Mouse (Mus musculus): ENCODE results near the gene Fam217b. TPM values are rescaled to one million over a fixed set of nuclear protein-coding genes. Genes with fewer than 3 reads are reported as not detected.

The Fam217b gene
- polyA plus RNA-seq, 1 experiment from 2014 or later, result 1.1 TPM

- peaks cover 21% of the 10 kb centered on the region for H3K4me1 ChIP-seq
- H3K27ac ChIP-seq, result peak overlapping the region; percentile 35; the same call in 1 of the 2 replicates
- no peaks in the 10 kb centered on the region for H3K9me3 ChIP-seq
- H3K4me3 ChIP-seq, result no peak overlapping the region
- peak; percentile 19 for DNase-seq (ENCODE audit: extremely low spot score, low spot score)
- no peaks in the 10 kb centered on the region for H3K27me3 ChIP-seq (ENCODE audit: poor library complexity, severe bottlenecking)
- no peaks in the 10 kb centered on the region for H3K36me3 ChIP-seq (replicated peaks)
- 40% methylated on average over 2 of the region's 3 CpGs for WGBS
Observed at GRCm38 (mm10) chr2:178422186-178422585, 7.9 kb downstream of the Fam217b start.

- 84% methylated on average over 5 of the region's 5 CpGs for WGBS
- Histone ChIP-seq H3K27me3 (ENCODE audit: poor library complexity, severe bottlenecking) (no peaks in the 10 kb centered on the region), H3K4me1 (peaks cover 21% of the 10 kb centered on the region), H3K4me3 (no peak overlapping the region), H3K36me3 (replicated peaks) (no peaks in the 10 kb centered on the region), H3K27ac (no peak overlapping the region), H3K9me3 (no peaks in the 10 kb centered on the region)
- DNase-seq (ENCODE audit: extremely low spot score, low spot score), result no peak
Observed at GRCm38 (mm10) chr2:178423223-178423622, 8.9 kb downstream of the Fam217b start.

GRCm38 (mm10) chr2:178426229-178426628, 11.9 kb downstream of the Fam217b start:
- Histone ChIP-seq H3K4me3 (no peak overlapping the region), H3K27ac (no peak overlapping the region), H3K27me3 (ENCODE audit: poor library complexity, severe bottlenecking) (no peaks in the 10 kb centered on the region), H3K4me1 (peaks cover 11% of the 10 kb centered on the region), H3K9me3 (no peaks in the 10 kb centered on the region), H3K36me3 (replicated peaks) (no peaks in the 10 kb centered on the region)
- peak; percentile 13 for DNase-seq (ENCODE audit: extremely low spot score, low spot score)
- 56% methylated on average over 4 of the region's 4 CpGs for WGBS

- Histone ChIP-seq H3K27ac (no peak overlapping the region), H3K36me3 (replicated peaks) (no peaks in the 10 kb centered on the region), H3K27me3 (ENCODE audit: poor library complexity, severe bottlenecking) (no peaks in the 10 kb centered on the region), H3K4me1 (peaks cover 8% of the 10 kb centered on the region), H3K9me3 (no peaks in the 10 kb centered on the region), H3K4me3 (no peak overlapping the region)
- no peak for DNase-seq (ENCODE audit: extremely low spot score, low spot score)
- 90% methylated on average over 5 of the region's 5 CpGs for WGBS
Observed at GRCm38 (mm10) chr2:178427181-178427580, 12.9 kb downstream of the Fam217b start.

- Histone ChIP-seq H3K4me1 (peaks cover 4% of the 10 kb centered on the region; the same call in 1 of the 2 replicates), H3K27ac (no peak overlapping the region), H3K4me3 (no peak overlapping the region), H3K27me3 (ENCODE audit: poor library complexity, severe bottlenecking) (no peaks in the 10 kb centered on the region), H3K9me3 (no peaks in the 10 kb centered on the region), H3K36me3 (replicated peaks) (no peaks in the 10 kb centered on the region)
- DNase-seq (ENCODE audit: extremely low spot score, low spot score), result no peak
- 77% methylated on average over 9 of the region's 9 CpGs for WGBS
Observed at GRCm38 (mm10) chr2:178428183-178428582, 13.9 kb downstream of the Fam217b start.

- H3K27me3 ChIP-seq (ENCODE audit: poor library complexity, severe bottlenecking), result no peaks in the 10 kb centered on the region
- no peak for DNase-seq (ENCODE audit: extremely low spot score, low spot score)
- no peaks in the 10 kb centered on the region for H3K36me3 ChIP-seq (replicated peaks)
- peaks cover 4% of the 10 kb centered on the region; the same call in 1 of the 2 replicates for H3K4me1 ChIP-seq
- H3K4me3 ChIP-seq, result no peak overlapping the region
- no peaks in the 10 kb centered on the region for H3K9me3 ChIP-seq
- WGBS, result 88% methylated on average over 4 of the region's 4 CpGs
- no peak overlapping the region for H3K27ac ChIP-seq
Observed at GRCm38 (mm10) chr2:178428676-178429075, 14.4 kb downstream of the Fam217b start.

GRCm38 (mm10) chr2:178429426-178429825, 15.1 kb downstream of the Fam217b start:
- Histone ChIP-seq H3K9me3 (no peaks in the 10 kb centered on the region), H3K27ac (no peak overlapping the region), H3K36me3 (replicated peaks) (no peaks in the 10 kb centered on the region), H3K4me3 (no peak overlapping the region), H3K4me1 (peaks cover 4% of the 10 kb centered on the region; the same call in 1 of the 2 replicates), H3K27me3 (ENCODE audit: poor library complexity, severe bottlenecking) (no peaks in the 10 kb centered on the region)
- no peak for DNase-seq (ENCODE audit: extremely low spot score, low spot score)
- WGBS, result 88% methylated on average over 6 of the region's 6 CpGs

- no peak for DNase-seq (ENCODE audit: extremely low spot score, low spot score)
- peaks cover 4% of the 10 kb centered on the region; the same call in 1 of the 2 replicates for H3K4me1 ChIP-seq
- WGBS, result 84% methylated on average over 4 of the region's 4 CpGs
Observed at GRCm38 (mm10) chr2:178430231-178430630, 15.9 kb downstream of the Fam217b start, which contains the start of gene Cdh26. Gene Cdh26, plus strand, starts transcription at chr2:178430531.

GRCm38 (mm10) chr2:178433495-178433894, 19.2 kb downstream of the Fam217b start:
- H3K9me3 ChIP-seq, result no peaks in the 10 kb centered on the region
- H3K4me1 ChIP-seq, result peaks cover 4% of the 10 kb centered on the region; the same call in 1 of the 2 replicates
- H3K27me3 ChIP-seq (ENCODE audit: poor library complexity, severe bottlenecking), result no peaks in the 10 kb centered on the region
- H3K36me3 ChIP-seq (replicated peaks), result no peaks in the 10 kb centered on the region
- 72% methylated on average over 2 of the region's 2 CpGs for WGBS
- no peak for DNase-seq (ENCODE audit: extremely low spot score, low spot score)
- no peak overlapping the region for H3K4me3 ChIP-seq
- no peak overlapping the region for H3K27ac ChIP-seq

More at GRCm38 (mm10) chr2:178430231-178430630, 15.9 kb downstream of the Fam217b start, which contains the start of gene Cdh26:
- H3K4me3 ChIP-seq, result no peak within 1 kb of the TSS
- no peaks in the 10 kb centered on the region for H3K27me3 ChIP-seq (ENCODE audit: poor library complexity, severe bottlenecking)
- no peaks in the 10 kb centered on the region for H3K9me3 ChIP-seq
- no peaks in the 10 kb centered on the region for H3K36me3 ChIP-seq (replicated peaks)
- H3K27ac ChIP-seq, result no peak within 1 kb of the TSS

- Histone ChIP-seq H3K27ac (no peak overlapping the region), H3K4me3 (no peak overlapping the region), H3K36me3 (replicated peaks) (no peaks in the 10 kb centered on the region), H3K9me3 (no peaks in the 10 kb centered on the region), H3K27me3 (ENCODE audit: poor library complexity, severe bottlenecking) (no peaks in the 10 kb centered on the region), H3K4me1 (peaks cover 4% of the 10 kb centered on the region; the same call in 1 of the 2 replicates)
- no peak for DNase-seq (ENCODE audit: extremely low spot score, low spot score)
- WGBS, result 86% methylated on average over 2 of the region's 2 CpGs
Observed at GRCm38 (mm10) chr2:178433903-178434302, 19.6 kb downstream of the Fam217b start.

GRCm38 (mm10) chr2:178437311-178437710, 23.0 kb downstream of the Fam217b start:
- Histone ChIP-seq H3K36me3 (replicated peaks) (no peaks in the 10 kb centered on the region), H3K4me1 (no peaks in the 10 kb centered on the region), H3K9me3 (no peaks in the 10 kb centered on the region), H3K27me3 (ENCODE audit: poor library complexity, severe bottlenecking) (no peaks in the 10 kb centered on the region), H3K27ac (no peak overlapping the region), H3K4me3 (no peak overlapping the region)
- DNase-seq (ENCODE audit: extremely low spot score, low spot score), result no peak
- 77% methylated on average over 9 of the region's 9 CpGs for WGBS

- H3K4me3 ChIP-seq, result no peak overlapping the region
- H3K4me1 ChIP-seq, result peaks cover 12% of the 10 kb centered on the region
Observed at GRCm38 (mm10) chr2:178449386-178449785, 35.1 kb downstream of the Fam217b start.

GRCm38 (mm10) chr2:178450236-178450635, 35.9 kb downstream of the Fam217b start:
- H3K27me3 ChIP-seq (ENCODE audit: poor library complexity, severe bottlenecking), result no peaks in the 10 kb centered on the region
- no peaks in the 10 kb centered on the region for H3K36me3 ChIP-seq (replicated peaks)
- peaks cover 19% of the 10 kb centered on the region for H3K4me1 ChIP-seq
- no peak for DNase-seq (ENCODE audit: extremely low spot score, low spot score)
- WGBS, result 20% methylated on average over 2 of the region's 2 CpGs
- no peaks in the 10 kb centered on the region for H3K9me3 ChIP-seq
- no peak overlapping the region for H3K4me3 ChIP-seq
- H3K27ac ChIP-seq, result no peak overlapping the region

More at GRCm38 (mm10) chr2:178449386-178449785, 35.1 kb downstream of the Fam217b start:
- DNase-seq (ENCODE audit: extremely low spot score, low spot score), result no peak
- 91% methylated on average over 4 of the region's 4 CpGs for WGBS
- no peak overlapping the region for H3K27ac ChIP-seq
- H3K36me3 ChIP-seq (replicated peaks), result no peaks in the 10 kb centered on the region
- no peaks in the 10 kb centered on the region for H3K9me3 ChIP-seq
- no peaks in the 10 kb centered on the region for H3K27me3 ChIP-seq (ENCODE audit: poor library complexity, severe bottlenecking)

- H3K27ac ChIP-seq, result no peak overlapping the region
- no peaks in the 10 kb centered on the region for H3K27me3 ChIP-seq (ENCODE audit: poor library complexity, severe bottlenecking)
- H3K9me3 ChIP-seq, result no peaks in the 10 kb centered on the region
- WGBS, result 64% methylated on average over 10 of the region's 10 CpGs
- no peak for DNase-seq (ENCODE audit: extremely low spot score, low spot score)
- H3K4me3 ChIP-seq, result no peak overlapping the region
- H3K36me3 ChIP-seq (replicated peaks), result no peaks in the 10 kb centered on the region
- peaks cover 23% of the 10 kb centered on the region for H3K4me1 ChIP-seq
Observed at GRCm38 (mm10) chr2:178450961-178451360, 36.6 kb downstream of the Fam217b start.

Data from forebrain, embryonic 10.5 days (tissue).